Mouse (Mus musculus) c-Kit-positive CD71-positive TER-119-negative erythroid progenitor cells, embryonic 14.5 days (primary cell): ENCODE data around the gene Sycp3.
"Not testable (repeated sequence)": the region's sequence is repeated elsewhere in the genome, so short reads cannot be mapped to it uniquely, and the experiment has no call there.

Source experiments
- DNase-seq: peaks from one replicate; pipeline ENCODE4 v3.0.0-alpha.2; 2013; ENCODE audit warnings: low read depth

The Sycp3 gene

DNA sequence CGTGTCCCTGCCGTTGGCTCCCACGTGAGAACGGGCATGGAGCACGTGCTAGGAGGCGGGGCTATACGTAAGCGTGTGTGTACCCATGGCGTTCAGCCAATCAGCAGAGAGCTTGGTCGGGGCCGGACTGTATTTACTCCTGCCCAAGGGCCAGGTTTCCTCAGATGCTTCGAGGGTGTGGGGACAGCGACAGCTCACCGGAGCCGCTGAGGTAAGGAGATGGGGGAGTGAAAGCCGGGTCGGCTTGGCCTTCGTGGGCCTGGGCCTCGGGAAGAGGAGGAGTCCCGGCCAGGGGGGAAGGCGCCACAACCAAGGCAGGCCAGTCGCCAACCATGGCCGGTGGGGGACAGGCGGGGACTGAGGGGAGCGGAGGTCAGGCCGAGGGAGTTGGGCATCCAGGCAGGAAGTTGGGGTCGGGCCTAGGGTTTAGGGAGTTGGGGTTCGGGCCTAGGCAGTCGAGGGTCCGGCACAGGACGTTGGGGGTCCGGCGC, at the start of gene Sycp3:
Gene Sycp3, plus strand, starts transcription at position 68 of the 491 bp plus-strand sequence.
- no peak for DNase-seq

DNA sequence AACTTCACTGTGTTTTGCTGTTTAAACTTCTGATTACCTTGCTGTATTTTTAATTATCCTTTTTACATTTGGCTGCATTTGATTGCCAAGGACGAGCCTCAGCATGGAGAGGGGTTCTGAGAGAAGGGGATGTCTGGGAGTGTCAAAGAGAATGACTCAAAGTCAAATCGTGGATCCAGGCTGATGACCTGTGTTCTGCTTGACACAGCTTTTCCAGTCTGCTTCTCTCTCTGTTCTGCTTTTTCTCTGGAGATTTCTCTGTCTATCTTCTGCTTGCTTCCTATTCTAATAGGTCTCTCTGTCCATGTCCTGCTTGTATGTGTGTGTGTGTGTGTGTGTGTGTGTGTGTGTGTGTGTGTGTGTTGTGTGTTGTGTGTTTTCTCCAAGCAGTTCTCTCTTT, 49.6 kb upstream of the Sycp3 start:
- DNase-seq = no peak

DNA sequence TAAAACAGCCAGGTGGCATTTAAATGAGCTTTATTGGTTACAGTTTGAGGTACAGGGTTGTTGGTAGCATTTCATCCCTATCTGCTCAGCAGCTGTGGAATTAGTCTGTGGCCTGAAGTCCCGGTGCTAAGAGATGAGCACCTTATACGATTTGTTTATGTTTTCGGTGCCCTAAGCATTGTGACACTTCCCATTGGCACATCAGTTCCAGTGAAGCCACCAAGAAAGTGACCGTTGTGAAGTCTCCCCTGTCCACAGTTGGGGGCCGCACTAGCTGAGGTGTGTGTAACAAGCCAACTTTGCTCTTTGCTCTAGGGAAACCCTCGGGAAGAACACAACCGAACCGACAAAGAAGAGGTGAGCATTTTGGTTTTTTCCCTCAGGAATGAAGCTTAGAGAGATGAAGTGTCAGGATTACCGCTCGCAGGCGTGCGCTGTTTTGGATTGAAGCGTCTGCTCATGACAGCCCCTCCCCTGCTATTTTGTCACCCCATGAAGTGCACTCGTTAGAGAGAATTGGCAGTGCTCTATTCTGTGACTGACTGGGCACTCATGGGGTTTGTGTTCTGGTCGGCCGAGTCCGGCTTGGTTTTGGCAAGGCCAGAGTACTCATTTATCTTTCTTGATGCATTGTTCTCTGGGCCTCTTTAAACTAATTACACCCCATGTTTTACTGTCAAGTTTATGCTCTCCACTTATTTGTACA, 46.9 kb upstream of the Sycp3 start:
- no peak for DNase-seq

DNA sequence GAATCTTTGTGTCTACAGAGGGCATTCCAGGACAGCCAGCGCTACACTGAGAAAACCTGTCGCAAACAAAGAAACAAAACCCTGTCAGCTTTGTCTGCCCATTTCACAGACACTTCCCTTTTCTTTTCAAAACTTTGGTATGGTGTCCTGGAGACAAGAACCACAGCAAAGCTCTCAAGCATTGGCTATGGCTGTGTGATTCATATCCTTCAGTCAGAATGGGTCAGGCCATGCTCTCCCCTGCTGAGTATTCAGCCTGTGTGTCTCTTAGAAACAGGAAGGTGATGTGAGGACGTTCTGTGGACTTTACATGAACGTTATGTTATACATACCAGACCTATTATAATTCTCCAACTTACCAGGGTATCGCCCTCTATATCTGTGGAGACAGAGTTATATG, 41.7 kb upstream of the Sycp3 start:
- no peak for DNase-seq

DNA sequence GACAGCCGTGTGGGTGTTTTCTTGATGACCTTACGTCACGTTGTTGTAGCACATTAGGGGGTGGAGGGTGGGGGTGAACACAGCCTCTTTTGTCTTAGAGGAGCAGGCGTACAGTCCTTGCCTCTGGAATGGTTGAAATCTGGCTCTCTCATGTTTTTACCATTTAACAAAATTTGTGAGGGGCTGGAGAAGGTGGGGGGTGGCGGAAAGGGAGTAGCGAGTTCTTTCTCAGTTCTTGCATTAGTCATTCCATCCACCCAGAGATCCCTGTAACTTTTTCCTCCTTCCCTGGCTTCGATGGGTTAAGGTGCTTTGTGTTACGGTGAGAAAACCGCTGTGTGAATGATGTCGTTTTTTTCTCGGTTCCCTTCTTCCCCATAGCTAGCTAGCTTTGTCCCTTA, 39.2 kb upstream of the Sycp3 start:
- no peak for DNase-seq

DNA sequence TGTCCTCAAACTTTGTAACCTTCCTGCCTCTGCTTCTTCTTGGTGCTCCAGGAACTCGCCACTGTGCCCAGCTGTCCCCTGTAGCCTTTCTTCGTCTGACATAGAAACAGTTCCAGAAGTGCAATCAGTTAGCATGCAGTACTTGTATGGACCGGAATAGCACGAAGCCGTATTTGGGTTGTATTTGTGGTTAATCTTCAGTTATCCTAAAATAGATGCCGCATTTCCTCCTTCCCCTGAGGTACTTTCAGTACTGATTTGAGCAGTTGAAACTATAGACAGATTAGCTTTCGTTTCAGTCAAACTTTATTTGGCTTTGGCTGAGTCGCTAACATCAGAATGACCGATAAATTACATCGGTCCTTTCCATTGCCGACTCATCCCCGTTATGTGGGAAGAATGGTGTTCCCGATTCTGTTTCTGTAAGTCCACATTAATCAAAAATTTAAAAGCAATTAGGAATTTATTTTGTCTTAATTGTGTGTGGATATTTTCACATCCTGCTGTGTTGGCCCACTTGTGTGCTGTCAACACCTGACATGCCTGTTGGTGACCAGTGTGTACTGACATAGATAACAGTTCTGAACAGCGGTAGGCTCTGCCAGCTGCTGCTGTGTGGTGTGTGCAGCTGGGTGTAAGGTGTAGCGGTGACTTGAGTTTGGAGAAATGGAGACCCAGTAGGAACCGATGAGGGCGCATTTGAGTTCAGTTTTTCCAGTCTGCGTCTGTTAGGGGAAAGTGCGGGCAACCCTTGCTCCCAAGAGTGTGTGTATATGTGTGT, 38.5 kb upstream of the Sycp3 start:
- DNase-seq = no peak

DNA sequence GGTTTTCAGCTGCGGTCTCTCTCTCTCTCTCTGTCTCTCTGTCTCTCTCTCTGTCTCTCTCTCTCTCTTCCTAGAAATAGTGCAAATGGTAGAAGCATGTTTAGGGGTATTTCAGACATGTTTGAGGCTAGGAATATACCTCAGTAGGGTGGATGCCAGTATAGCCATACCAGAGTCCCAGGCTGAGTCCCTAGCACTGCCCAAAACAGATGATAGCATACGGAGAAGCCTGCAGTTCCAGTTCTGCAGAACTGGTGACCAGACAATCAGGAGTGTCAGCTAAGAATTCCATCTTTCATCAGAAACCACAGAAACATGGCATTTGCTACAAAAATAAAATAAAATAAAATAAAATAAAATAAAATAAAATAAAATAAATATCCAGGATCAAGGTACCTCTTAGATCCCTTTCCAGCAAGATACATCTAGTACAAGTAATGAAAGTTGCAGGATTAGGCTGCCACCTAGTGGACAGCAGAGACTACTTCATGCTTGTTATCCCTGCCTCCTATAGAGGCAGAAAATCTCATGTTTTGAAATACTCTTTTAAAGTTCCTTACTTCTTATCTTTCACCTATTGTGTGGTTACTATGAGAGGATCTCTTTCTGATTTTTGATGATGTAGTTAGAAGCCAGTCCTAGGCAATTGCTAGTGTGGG, 33.1 kb upstream of the Sycp3 start:
- DNase-seq = peak; percentile 60

DNA sequence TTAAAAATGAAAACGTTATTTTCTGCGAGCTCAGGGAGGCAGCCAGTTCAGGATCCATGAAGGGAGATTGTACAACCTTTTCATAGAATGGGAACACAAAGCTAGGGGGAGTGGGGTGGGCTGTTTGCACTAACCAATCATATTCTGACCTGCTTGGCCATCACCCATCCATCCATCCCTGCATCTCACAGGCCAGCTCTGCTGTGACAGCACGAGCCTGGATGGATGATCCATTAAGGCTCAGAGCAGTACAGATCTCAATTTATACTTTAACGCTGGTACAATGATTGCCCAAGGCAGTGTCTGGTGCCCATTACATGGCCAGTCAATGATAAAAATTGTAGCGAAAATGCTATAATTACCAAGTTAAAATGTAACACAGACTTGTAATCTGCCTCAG, 32.5 kb upstream of the Sycp3 start:
- no peak for DNase-seq

DNA sequence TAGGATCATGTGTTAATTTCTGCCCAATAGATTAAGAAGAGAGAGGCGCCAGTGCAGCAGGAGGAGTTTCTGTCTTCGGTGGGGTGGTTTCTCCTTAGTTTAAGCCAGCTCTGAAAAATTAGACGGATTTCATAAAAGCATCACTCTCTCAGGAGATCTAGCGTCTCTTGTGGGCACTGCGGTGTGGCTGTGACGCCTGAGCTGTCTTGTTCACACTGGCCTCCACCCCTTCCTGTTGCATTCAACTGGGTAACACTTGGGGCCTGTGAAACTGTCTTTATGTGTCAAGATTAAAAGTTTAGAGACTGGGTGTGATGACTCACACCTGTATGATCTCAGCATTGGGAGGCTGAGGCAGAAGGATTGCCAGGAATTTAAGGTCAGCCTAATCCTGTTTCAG, 31.4 kb upstream of the Sycp3 start:
- DNase-seq = no peak

DNA sequence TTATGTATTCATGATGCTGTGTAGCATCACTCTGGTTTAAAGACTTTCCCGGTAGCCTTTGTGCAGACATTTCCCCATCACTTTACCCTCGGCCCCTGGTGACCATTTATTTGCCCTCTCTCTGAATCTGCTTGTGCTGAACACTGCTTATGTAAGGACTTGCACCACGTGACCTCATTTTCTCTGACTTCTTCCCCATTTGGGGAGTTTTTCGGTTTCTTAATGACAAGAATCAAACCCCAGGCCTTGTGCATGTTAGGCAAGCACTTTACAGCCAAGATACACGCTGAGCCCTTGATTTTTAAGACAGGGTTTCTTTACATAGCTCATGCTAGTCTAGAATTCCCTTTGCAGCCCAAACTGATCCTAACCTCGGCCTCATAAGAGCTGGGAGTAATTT, 18.1 kb upstream of the Sycp3 start:
- DNase-seq = no peak

DNA sequence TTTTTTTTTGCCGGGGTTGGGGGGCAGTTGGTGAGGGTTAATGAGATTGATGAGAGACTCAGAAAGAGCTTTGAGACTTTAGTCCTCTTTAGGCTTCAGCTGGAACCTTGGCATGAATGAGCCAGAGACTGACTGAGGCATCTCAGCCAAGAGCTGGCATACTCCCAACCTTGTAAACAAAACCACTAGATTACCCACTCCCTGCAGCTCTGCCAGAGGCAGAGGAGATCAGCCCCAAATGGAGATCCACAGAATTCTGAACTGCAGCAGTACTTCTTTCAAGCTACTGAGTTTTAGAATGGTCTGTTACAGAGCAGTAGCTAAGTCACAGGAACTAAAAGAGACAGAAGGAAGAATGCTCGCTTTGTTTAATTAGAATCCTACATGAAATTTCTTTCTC, 8.1 kb upstream of the Sycp3 start:
- DNase-seq = no peak

DNA sequence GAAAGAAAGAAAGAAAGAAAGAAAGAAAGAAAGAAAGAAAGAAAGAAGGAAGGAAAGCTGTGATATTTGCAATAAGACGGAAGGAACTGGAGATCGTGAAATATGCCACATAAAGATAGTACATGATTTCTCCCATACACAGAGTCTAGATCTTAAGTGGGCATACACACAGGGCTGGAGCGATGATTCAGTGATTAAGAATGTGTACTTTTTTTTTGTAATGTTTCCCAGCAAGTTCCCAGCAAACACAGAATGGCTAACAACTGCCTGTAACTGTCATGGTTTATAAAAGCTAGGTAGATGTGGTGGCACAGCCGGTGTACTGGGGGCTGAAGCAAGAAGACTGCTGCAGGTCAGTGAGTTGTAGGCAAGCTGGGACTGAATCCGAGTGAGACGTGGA, 7.4 kb upstream of the Sycp3 start:
- no peak for DNase-seq

DNA sequence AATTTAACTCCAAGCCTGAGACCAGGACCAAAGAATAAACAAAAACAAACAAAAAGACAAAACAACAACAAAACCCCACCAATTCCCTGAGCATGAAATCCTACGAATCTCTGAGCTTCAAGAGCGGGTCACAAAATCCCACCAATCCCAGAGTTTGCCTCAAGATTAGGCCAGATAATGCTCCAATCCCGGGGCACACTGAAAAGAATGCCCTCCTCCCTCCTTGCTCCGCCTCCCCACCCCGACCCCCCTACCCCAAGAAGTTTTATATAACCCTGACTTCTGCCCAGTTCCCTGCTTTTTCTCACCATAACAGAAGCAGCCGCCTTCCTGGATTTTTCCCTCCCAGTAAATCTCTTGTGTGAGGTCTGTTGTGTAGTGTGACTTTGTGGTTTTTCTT, 1.6 kb upstream of the Sycp3 start:
- DNase-seq = no peak

DNA sequence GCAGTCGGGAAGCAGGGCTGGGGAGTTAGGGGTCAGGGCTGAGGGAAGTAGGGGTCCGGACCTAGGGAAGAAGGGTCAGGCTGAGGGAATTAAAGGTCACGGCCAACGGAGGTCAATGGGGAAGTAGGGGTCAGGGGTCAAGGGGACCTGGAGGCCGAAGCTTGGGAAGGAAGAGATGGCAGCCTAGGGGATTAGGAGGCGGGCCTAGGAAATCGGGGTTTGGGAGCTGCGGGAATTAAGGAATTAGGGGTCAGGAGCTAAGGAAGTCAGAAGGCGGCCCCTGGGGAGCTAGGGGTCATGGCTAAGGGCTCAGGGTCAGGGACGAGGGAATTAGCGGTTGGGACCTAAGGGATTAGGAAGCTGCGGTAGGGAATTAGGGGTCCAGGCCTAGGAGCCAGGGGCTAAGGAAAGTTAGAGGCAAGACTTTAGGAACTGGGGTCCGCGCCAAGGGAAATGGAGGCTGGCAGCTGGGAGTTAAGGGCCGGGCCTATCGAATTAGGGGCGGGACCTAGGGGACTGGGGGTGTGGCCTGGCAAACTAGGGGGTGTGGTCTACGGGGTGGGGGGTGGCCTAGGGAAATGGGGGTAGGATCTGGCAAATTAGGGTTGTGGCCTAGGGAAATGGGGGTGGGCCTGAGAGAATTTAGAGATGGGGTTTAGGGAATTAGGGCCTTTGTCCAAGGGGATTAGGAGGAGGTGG, 902 bp downstream of the Sycp3 start:
- DNase-seq = no peak

DNA sequence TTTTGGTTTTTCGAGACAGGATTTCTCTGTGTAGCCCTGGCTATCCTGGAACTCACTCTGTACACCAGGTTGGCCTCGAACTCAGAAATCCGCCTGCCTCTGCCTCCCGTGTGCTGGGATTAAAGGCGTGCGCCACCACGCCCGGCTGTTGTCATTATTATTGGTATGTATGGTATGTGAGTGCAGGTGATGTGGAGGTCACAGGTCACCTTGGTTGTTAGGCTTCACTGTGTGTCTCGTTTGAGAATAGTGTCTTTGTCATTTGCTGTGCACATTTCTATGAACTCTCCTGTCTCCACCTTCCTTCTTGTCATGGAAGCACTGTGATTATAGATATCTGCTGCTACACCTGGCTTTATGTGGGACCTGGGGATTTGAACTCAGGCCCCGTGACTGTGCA, 23.5 kb downstream of the Sycp3 start:
- DNase-seq = not testable (repeated sequence)

DNA sequence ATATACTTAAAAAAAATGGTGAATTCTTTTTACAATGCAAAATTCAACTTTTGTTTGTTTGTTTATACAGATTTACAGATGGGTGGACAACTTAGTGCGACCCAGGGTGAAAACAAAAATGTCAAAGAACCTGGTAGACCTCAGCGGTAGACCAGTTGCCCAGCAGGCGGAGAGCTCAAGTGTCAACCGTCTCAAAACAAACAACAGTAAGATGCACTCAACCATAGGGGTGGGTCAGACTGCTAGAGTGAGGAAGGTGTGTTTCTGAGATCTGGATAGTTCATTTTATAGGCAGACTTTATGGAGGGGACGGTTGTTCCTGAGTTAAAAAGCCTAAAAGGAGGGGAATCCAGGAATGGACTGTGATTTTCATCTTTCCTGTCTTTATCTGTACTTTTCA, 29.3 kb downstream of the Sycp3 start:
- no peak for DNase-seq

DNA sequence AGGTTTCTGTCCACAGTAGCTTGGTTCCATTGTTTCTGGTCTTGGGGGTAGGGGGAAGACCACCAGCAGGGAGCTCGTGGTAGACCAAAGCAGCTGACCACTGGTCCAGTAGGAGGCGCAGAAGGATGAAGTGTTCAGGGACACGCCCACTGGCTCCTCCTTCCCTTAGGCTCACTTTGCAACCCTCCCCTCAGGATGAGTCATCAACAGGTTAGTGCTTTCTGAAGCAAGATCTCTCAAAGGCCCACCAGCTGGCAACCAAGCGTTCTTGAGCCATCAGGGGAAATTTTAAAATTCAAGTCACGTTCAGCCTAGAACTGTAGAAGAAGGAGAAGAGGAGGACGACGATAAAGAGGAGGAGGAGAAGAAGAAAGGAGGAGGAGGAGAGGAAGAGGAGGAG, 32.3 kb downstream of the Sycp3 start:
- no peak for DNase-seq

DNA sequence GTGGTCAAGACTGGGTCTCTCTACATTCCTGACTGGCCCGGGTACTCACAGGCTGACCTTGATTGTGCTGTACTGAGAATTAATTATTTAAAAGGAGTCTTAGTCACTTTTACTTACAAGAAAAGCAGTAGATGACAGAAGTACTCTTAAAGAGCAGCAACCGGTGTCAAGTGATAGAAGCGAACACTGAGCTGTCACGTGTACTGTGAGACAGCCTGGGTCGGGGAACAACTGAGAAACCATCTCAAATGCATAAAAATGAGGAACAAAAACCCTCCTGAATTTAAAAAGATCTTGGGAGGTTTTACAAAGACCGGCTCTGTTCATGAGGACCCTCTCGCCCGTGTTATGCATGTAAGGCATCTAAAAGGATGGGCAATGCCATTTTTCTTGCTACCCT, 33.3 kb downstream of the Sycp3 start:
- no peak for DNase-seq

DNA sequence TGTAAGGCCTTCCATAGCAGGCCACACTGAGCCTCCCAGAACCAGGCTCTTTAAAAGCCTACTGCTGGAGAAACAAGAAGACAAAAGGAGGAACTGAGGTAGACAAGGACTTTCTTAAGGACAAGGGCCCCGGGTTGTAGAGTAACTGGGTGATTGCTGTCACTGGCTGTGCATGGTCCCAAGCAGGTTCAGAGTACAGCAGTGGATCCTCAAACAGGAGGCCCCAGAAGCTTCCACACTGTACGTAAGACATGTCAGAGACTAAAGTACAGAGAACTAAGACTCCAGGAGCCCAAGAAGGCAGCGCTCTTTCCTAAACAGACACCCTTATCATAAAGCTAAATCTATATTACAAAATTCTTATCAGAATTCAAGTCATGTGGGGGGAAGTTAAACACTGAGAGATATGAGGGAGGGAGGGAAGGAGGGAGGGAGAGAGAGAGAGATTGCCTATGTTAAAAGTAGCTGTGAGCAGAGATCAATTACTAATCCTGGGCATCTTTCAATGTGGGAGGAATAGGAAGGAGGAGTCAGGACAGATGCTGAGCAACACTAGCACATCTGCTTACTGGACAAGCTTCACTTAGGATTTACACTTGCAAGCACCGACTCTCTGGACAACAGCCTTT, 35.7 kb downstream of the Sycp3 start:
- no peak for DNase-seq

DNA sequence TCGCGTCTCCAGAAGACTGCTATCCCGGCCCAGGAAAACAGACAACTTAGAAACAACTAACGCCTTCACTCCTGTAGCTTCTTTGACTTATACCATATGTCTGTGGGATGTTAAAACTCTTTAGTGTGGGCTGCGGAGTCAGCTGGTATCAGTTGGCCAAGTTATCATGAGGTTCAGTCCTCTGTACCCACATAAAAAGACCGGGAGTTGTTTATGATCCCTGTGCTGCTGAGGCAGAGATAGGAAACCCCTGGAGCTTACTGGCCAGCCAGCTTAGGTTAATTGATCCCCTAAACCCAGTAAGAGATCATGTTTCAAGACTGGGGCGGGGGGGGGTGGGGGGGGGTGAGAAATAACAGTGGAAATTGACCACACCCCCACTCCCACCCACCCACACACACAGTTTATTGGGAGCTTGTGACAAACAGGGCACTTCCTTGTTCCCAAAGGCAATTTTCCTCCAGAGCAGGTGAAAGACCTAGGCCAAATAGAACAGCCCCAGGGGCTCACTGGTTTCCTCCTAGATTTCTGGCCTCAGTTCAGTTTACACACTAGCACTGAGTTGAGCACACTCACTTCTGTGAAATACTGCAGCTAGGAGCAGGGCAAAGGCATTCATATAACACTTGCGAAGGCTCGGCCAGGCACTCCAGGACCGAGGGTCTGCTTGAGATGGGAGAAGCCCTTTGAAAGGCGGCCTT, 37.6 kb downstream of the Sycp3 start:
- DNase-seq = no peak

DNA sequence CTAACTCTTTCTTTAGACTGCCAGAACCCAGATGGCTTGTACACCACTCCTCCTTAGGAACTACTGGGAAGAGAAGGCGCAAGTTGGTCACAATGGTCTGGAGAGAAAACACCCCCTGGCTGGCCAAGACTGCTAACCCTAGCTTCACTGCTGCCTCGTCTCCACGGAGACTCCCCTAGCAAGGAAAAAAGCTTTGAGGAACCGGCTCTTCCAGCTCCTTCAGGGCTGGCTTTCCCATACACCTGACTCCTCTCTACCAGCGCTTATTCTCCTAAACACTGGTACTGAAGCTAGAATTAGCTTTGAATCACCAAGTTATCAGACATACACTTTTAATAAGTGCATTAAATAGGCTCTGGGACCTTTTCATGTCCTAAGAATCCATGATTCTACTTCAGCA, 40.6 kb downstream of the Sycp3 start:
- DNase-seq = no peak
